Mouse (Mus musculus) neural tube, embryonic 12.5 days (tissue): ENCODE measurements around the gene Procr. TPM values are rescaled to one million over a fixed set of nuclear protein-coding genes. Genes with fewer than 3 reads are reported as not detected.

Source experiments
- ATAC-seq: fragments of 200-750 bp; cut with Nextera tagmentation; 2 replicates; pipeline ENCODE4 v1.8.0; 2017; ENCODE audit warnings: low read depth, mild to moderate bottlenecking, moderate TSS enrichment, moderate library complexity; ENCODE audit not compliant: low FRiP score
- H3K27ac ChIP-seq: fragments of 300-500 bp; sonication (generic); 2 replicates; pipeline ENCODE4 v1.5.1; 2016
- H3K27me3 ChIP-seq: fragments of 300-500 bp; sonication (generic); replicated peaks from 2 replicates; pipeline ENCODE4 v1.6.1; 2016; ENCODE audit warnings: mild to moderate bottlenecking
- H3K36me3 ChIP-seq: fragments of 300-500 bp; sonication (generic); 2 replicates; pipeline ENCODE4 v1.6.1; 2016; ENCODE audit warnings: mild to moderate bottlenecking
- H3K4me1 ChIP-seq: fragments of 300-500 bp; sonication (generic); 2 replicates; pipeline ENCODE4 v1.6.1; 2016
- H3K4me2 ChIP-seq: fragments of 300-500 bp; sonication (generic); replicated peaks from 2 replicates; pipeline ENCODE4 v1.6.1; 2016; ENCODE audit warnings: mild to moderate bottlenecking
- H3K4me3 ChIP-seq: fragments of 300-500 bp; sonication (generic); 2 replicates; pipeline ENCODE4 v1.5.1; 2016
- H3K9ac ChIP-seq: fragments of 300-500 bp; sonication (generic); 2 replicates; pipeline ENCODE4 v1.6.1; 2016; ENCODE audit warnings: mild to moderate bottlenecking
- H3K9me3 ChIP-seq: fragments of 300-500 bp; sonication (generic); 2 replicates; pipeline ENCODE4 v1.6.1; 2016; ENCODE audit warnings: mild to moderate bottlenecking
- WGBS: fragments of 180-500 bp; shearing (Covaris S2); methylation state at CpG from one replicate; pipeline ENCODE4 v1.1.7; 2016; 5-methylcytosine and 5-hydroxymethylcytosine counted together
- polyA plus RNA-seq: library from polyadenylated mRNA; unstranded; fragments of >200 nt; fragmentation: Nextera tagmentation; extraction: Ambion mirVana; gene quantifications from 2 replicates; pipeline ENCODE4 v1.2.1, GENCODE M21; 2016

The Procr gene
- polyA plus RNA-seq, 1 experiment from 2014 or later = 3.8 TPM

- Histone ChIP-seq H3K4me2 (no peak overlapping the region), H3K9ac (no peak overlapping the region), H3K4me3 (no peak overlapping the region), H3K4me1 (no peaks in the 10 kb centered on the region; the same call in 1 of the 2 replicates), H3K27me3 (no peaks in the 10 kb centered on the region), H3K27ac (no peak overlapping the region), H3K36me3 (no peaks in the 10 kb centered on the region), H3K9me3 (no peaks in the 10 kb centered on the region)
- 78% methylated on average over 5 of the region's 5 CpGs for WGBS
- ATAC-seq = no peak
These were observed 36.0 kb downstream of the Procr start for GRCm38 (mm10) chr2:155786905-155787304.

- H3K27me3 ChIP-seq = no peaks in the 10 kb centered on the region
- 72% methylated on average over 18 of the region's 18 CpGs for WGBS
- H3K9ac ChIP-seq = no peak overlapping the region
- no peak overlapping the region for H3K4me2 ChIP-seq
- no peaks in the 10 kb centered on the region for H3K36me3 ChIP-seq
- H3K9me3 ChIP-seq = no peaks in the 10 kb centered on the region
- H3K4me3 ChIP-seq = no peak overlapping the region
- no peak for ATAC-seq
- no peak overlapping the region for H3K27ac ChIP-seq
- H3K4me1 ChIP-seq = no peaks in the 10 kb centered on the region; the same call in 1 of the 2 replicates
These were observed 37.3 kb downstream of the Procr start for GRCm38 (mm10) chr2:155787949-155788931.

DNA sequence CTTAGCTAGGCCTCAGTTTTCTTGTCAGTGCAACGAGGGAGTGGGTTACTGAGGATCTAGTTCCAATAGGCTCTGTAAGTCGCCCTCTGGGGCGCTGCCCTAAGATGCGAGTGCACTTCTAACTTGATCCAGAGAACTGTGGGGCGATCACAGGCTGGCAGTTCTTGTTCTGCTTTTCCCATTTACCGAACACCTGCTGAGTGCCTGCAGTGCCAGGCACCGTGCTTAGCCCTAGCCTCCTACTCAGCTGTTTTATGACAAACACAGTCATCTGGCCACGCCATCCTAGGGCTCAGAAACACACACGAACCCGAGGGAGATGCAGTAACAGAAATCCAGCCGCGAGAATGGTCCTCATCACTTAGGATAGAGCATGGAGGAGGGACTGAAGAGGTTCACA, 42.0 kb downstream of the Procr start:
- no peak for ATAC-seq
- Histone ChIP-seq H3K36me3 (0 out of 2 replicates have a peak, but pooled peaks cover 4% of the 10 kb centered on the region), H3K9ac (no peak overlapping the region), H3K4me2 (0 out of 2 replicates have a peak overlapping the region, but pooled peaks have one; percentile 26), H3K9me3 (no peaks in the 10 kb centered on the region), H3K27ac (no peak overlapping the region), H3K4me1 (no peaks in the 10 kb centered on the region), H3K27me3 (no peaks in the 10 kb centered on the region), H3K4me3 (no peak overlapping the region)
- WGBS = 33% methylated on average over 12 of the region's 12 CpGs

DNA sequence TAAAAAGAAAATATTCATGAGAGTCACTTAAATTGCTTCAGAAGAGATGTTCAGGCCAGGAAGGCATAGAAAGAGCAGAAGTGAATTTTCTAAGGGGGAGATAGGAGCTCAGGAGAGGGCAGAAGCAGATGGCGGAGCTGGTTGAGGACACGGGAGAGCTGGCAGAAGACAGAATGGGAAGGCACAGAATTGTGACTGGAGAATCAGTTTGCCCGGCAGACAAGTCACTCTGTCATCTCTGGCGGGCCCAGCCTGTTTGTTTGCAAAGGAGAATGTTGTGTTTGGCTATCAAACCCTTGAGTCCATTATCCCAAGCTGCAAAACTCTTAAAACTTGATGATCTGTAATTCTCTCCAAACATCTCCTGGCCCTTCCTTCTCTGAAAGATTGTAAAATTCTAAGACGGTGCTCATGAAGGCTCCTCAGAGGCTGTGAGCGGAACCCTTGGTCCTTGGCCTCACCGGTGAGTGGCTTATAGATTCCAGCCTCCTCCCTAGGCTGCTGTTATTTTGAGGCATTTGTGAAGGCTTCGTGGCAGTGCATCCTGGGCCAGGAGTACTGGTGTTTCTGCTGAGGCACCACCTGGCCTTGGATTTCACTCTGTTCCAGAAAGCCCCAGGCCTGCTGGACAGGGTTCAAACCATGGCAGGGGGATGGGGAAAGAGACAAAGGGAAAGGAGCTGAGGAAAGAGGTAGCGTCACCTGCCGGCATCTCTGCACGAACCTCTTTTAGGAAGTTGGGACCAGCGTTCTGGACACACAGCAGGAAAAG, 43.9 kb downstream of the Procr start:
- Histone ChIP-seq H3K27ac (no peak overlapping the region), H3K4me2 (no peak overlapping the region), H3K4me1 (no peaks in the 10 kb centered on the region), H3K4me3 (no peak overlapping the region), H3K36me3 (peaks cover 7% of the 10 kb centered on the region; the same call in 1 of the 2 replicates), H3K9me3 (no peaks in the 10 kb centered on the region), H3K9ac (no peak overlapping the region), H3K27me3 (no peaks in the 10 kb centered on the region)
- 90% methylated on average over 12 of the region's 12 CpGs for WGBS
- no peak for ATAC-seq

GRCm38 (mm10) chr2:155798613-155799012, 47.7 kb downstream of the Procr start:
- Histone ChIP-seq H3K9ac (no peak overlapping the region), H3K27ac (no peak overlapping the region), H3K4me1 (no peaks in the 10 kb centered on the region), H3K36me3 (peaks cover 16% of the 10 kb centered on the region; the same call in 1 of the 2 replicates), H3K4me3 (no peak overlapping the region), H3K27me3 (no peaks in the 10 kb centered on the region), H3K4me2 (no peak overlapping the region), H3K9me3 (no peaks in the 10 kb centered on the region)
- 56% methylated on average over 3 of the region's 3 CpGs for WGBS
- ATAC-seq = no peak

- WGBS = 53% methylated on average over 3 of the region's 3 CpGs
- peaks cover 5% of the 10 kb centered on the region; the same call in 1 of the 2 replicates for H3K4me1 ChIP-seq
These were observed 51.8 kb downstream of the Procr start for GRCm38 (mm10) chr2:155802761-155803160.

GRCm38 (mm10) chr2:155804053-155804452, 53.1 kb downstream of the Procr start:
- no peak overlapping the region for H3K4me3 ChIP-seq
- no peaks in the 10 kb centered on the region for H3K9me3 ChIP-seq
- H3K4me2 ChIP-seq = no peak overlapping the region
- ATAC-seq = no peak
- H3K4me1 ChIP-seq = peaks cover 5% of the 10 kb centered on the region; the same call in 1 of the 2 replicates
- no peak overlapping the region for H3K9ac ChIP-seq
- no peak overlapping the region for H3K27ac ChIP-seq
- H3K36me3 ChIP-seq = peaks cover 15% of the 10 kb centered on the region; the same call in 1 of the 2 replicates
- H3K27me3 ChIP-seq = no peaks in the 10 kb centered on the region
- WGBS = 76% methylated on average over 5 of the region's 5 CpGs

More at GRCm38 (mm10) chr2:155802761-155803160, 51.8 kb downstream of the Procr start:
- H3K9ac ChIP-seq = no peak overlapping the region
- no peak for ATAC-seq
- no peaks in the 10 kb centered on the region for H3K27me3 ChIP-seq
- no peak overlapping the region for H3K27ac ChIP-seq
- peaks cover 15% of the 10 kb centered on the region; the same call in 1 of the 2 replicates for H3K36me3 ChIP-seq
- no peaks in the 10 kb centered on the region for H3K9me3 ChIP-seq
- no peak overlapping the region for H3K4me2 ChIP-seq
- H3K4me3 ChIP-seq = no peak overlapping the region

Other genes with a start within 250 kb of the Procr start
- gene Acss2, start 233.2 kb upstream of the Procr start, polyA plus RNA-seq = 27.9 and 31.2 TPM in 2 replicates
- 50.1 and 51.1 TPM in 2 replicates for gene Ggt7, start 232.9 kb upstream of the Procr start, polyA plus RNA-seq
- 15.5 and 16.1 TPM in 2 replicates for gene Gss, start 158.3 kb upstream of the Procr start, polyA plus RNA-seq
- gene Myh7b, start 139.9 kb upstream of the Procr start, polyA plus RNA-seq = 0.78 and 1.3 TPM in 2 replicates
- 187 and 188 TPM in 2 replicates for gene Trpc4ap, start 58.7 kb upstream of the Procr start, polyA plus RNA-seq
- gene Edem2, start 21.6 kb upstream of the Procr start, polyA plus RNA-seq = 37.4 and 39.6 TPM in 2 replicates
- gene Gm17581, start 15.3 kb upstream of the Procr start, polyA plus RNA-seq = not detected in 2 replicates
- 7.3 and 8.8 TPM in 2 replicates for gene Mmp24, start 24.2 kb downstream of the Procr start, polyA plus RNA-seq
- 20.8 and 23.7 TPM in 2 replicates for gene BC029722, start 68.3 kb downstream of the Procr start, polyA plus RNA-seq
- gene Eif6, start 75.8 kb downstream of the Procr start, polyA plus RNA-seq = 173 and 177 TPM in 2 replicates
- 0.63 TPM in 2 replicates for gene Fam83c, start 83.7 kb downstream of the Procr start, polyA plus RNA-seq
- 74.5 and 74.6 TPM in 2 replicates for gene Uqcc1, start 179.2 kb downstream of the Procr start, polyA plus RNA-seq
- gene Gm15557, start 189.6 kb downstream of the Procr start, polyA plus RNA-seq = not detected in 2 replicates
- 1.2 and 2.0 TPM in 2 replicates for gene Gdf5, start 194.2 kb downstream of the Procr start, polyA plus RNA-seq
- 19.3 and 23.0 TPM in 2 replicates for gene Cep250, start 205.3 kb downstream of the Procr start, polyA plus RNA-seq